Mouse (Mus musculus): ENCODE measurements at regions not wholly inside any gene's neighbourhood (a gene's known extent, or its start where the extent isn't known, plus 50 kb on each side); places are given as distances from the start of the nearest gene placed in this dataset.

GRCm38 (mm10) chr6:147816861-147817260, 230.2 kb upstream of the Far2 start:
- no peak for TF ChIP-seq GATA1 (IDR thresholded peaks at IDR 0.05; ENCODE audit: borderline replicate concordance, low read length)
- no peak for TF ChIP-seq FLI1 (IDR thresholded peaks at IDR 0.05; ENCODE audit: low read length)

All from megakaryocyte, embryonic 14.5 days (primary cell).